Mouse (Mus musculus): Measurements from ENCODE around the gene Prdm5.

GRCm38 (mm10) chr6:65765752-65766397, 12.9 kb upstream of the Prdm5 start:
- no peak for TF ChIP-seq CTCF (IDR thresholded peaks at IDR 0.05; ENCODE audit: control insufficient read depth, insufficient read depth, low read length)
- no peak for TF ChIP-seq POLR2A (IDR thresholded peaks at IDR 0.05; ENCODE audit: borderline replicate concordance, control insufficient read depth, low read depth, low read length)

Measured in bone marrow, adult 2 months (tissue).